ENCODE assay signal across 8 mouse cellular contexts in the genomic region with DNA sequence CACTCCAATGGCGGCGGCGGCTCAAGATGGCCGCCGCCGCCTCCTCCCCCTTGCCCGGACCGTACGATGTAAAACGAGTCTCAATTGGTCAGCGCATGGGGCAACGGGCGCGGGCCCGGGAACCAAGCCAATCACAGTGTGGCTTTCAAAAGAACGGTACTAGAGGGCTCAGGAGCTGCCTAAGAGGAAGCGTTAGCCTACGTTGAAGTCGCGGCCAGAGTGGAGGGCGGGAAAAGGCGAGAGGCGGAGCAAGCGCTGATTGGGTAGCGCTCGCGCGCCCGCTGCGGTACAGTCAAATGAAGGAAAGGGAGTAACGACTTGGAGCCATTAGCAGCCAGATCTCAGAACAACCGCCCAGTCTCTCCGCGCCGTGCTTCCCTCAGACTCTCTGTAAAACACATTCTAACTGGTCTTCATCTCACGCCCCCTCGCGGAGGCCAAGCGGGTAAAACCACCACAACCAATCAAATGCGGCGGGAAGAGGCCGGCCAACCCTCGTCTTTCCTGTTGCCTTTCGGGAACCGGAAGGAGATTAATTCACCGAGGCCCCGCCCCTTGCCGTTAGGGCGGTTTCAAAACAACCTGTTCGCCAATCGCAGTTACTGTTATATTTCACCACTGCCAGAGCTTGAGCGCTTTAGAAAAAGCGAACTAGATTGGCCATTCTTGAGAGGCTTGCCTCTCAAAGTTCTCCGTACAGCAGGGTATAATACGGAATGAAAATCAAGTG. TPM values are rescaled to one million over a fixed set of nuclear protein-coding genes. Genes with fewer than 3 reads are reported as not detected.
DNase-seq lines count a peak whose midpoint lies in the region; ATAC-seq lines count a peak whose summit lies in the region.

Gene Hnrnpul1, minus strand, starts transcription at position 20 of the 730 bp plus-strand sequence.

- peak within 1 kb of the TSS; percentile 93 for H3K4me2 ChIP-seq in lung, embryonic 16.5 days (ENCODE audit: low read depth, low read length)

- no peaks in the 10 kb centered on the region for H3K27me3 ChIP-seq in lung, embryonic 16.5 days (ENCODE audit: control insufficient read depth, insufficient read depth, low read depth, low read length)

- peak; percentile 71 to 74 for ATAC-seq in hematopoietic stem cell, adult 5-6 weeks (replicated peaks in 1 of 2; ENCODE audit: insufficient read depth in 1 of 2, low FRiP score in 2 of 2, low TSS enrichment in 1 of 2, low read depth in 1 of 2, poor library complexity in 2 of 2, severe bottlenecking in 2 of 2)
- ATAC-seq in lung, embryonic 16.5 days (ENCODE audit: low read depth) = peak; percentile 95

- peak; percentile 97 for DNase-seq in MEL-GATA-1-ER (ENCODE audit: extremely low read depth, low read depth)
- DNase-seq in cerebellum, adult 8-10 months = peak; percentile 100
- peak; percentile 99 for DNase-seq in forelimb bud, embryonic 11.5 days (ENCODE audit: low read depth, low spot score)
- DNase-seq in layer of hippocampus, adult 9-10 months (ENCODE audit: low spot score) = peak; percentile 99
- DNase-seq in ovary, postnatal 10 days (ENCODE audit: low spot score) = peak; percentile 100
- peak; percentile 98 for DNase-seq in thymus, postnatal 10 days (ENCODE audit: low spot score in 2 of 2)

- H3K4me3 ChIP-seq in lung, embryonic 16.5 days (ENCODE audit: low read length) = peak within 1 kb of the TSS; percentile 94

- H3K4me1 ChIP-seq in lung, embryonic 16.5 days (replicated peaks; ENCODE audit: control insufficient read depth, insufficient read depth, low read length) = peaks cover 15% of the 10 kb centered on the region

- peaks cover 10% of the 10 kb centered on the region for H3K36me3 ChIP-seq in lung, embryonic 16.5 days (ENCODE audit: control insufficient read depth, insufficient read depth, low read length)

- WGBS in lung, embryonic 16.5 days = under 1% methylated on average over 55 of the region's 55 CpGs

- peak within 1 kb of the TSS; percentile 97 for H3K27ac ChIP-seq in lung, embryonic 16.5 days (ENCODE audit: low read length)

- no peaks in the 10 kb centered on the region for H3K9me3 ChIP-seq in lung, embryonic 16.5 days (ENCODE audit: control insufficient read depth, low read length)

- peak within 1 kb of the TSS; percentile 99 for H3K9ac ChIP-seq in lung, embryonic 16.5 days (ENCODE audit: low read length)

RNA-seq across cellular contexts. Expression of gene Hnrnpul1, which starts in this region (rescaled TPM):
- 137 TPM in 2 replicates for total RNA-seq in hematopoietic stem cell, adult 5-6 weeks (2017)
- polyA plus RNA-seq in lung, embryonic 16.5 days (2015; fragmentation: Nextera tagmentation; extraction: Ambion mirVana) = 47.9 and 55.8 TPM in 2 replicates

Comparison
In these comparisons a context has a peak if more than half of its experiments do, and no peak if none do; other contexts are left out.
1. Peak in every context shown above with its lines: DNase-seq, ATAC-seq, H3K4me3 ChIP-seq and H3K27ac ChIP-seq.